Mouse (Mus musculus): ENCODE data around the gene Tubb4a. TPM values are rescaled to one million over a fixed set of nuclear protein-coding genes. Genes with fewer than 3 reads are reported as not detected.
A peak's percentile ranks its signal among the peaks of the same experiment; 100 is the strongest.

The Tubb4a gene
- total RNA-seq, 1 experiment from 2014 or later = 0.70 TPM

DNA sequence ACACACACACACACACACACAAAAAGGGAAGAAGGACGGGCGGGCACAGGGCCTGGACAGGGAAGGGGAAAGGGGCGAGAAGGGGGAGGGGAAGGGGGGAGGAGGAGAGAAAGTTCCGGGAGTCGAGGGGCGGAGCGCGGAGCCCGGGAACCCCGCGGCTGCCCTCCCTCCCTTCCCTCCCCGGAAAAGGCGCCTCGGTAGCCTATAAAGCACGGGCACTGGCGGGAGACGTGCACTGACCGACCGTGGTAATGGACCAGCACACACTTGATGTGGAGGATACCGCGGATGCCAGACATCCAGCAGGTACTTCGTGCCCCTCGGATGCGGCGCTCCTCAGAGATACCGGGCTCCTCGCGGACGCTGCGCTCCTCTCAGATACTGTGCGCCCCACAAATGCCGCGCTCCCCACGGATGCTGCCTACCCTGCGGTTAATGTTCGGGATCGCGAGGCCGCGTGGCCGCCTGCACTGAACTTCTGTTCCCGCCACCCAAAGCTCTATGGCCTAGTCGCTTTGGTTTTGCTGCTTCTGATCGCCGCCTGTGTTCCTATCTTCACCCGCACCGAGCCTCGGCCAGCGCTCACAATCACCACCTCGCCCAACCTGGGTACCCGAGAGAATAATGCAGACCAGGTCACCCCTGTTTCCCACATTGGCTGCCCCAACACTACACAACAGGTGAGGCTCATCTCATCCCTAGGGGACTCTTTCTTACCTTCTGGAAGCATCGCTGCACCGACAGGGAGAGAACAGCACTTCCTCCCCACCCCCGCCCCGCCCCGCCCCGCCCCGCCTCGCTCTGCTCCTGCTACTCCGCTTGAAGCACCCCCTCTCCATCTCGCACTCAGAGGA, 17.8 kb upstream of the Tubb4a start, which contains the start of gene Tnfsf9:
Gene Tnfsf9, plus strand, starts transcription at position 145 of the 854 bp plus-strand sequence.
- ATAC-seq (ENCODE audit: extremely low read depth, insufficient number of reproducible peaks, low FRiP score, poor library complexity, severe bottlenecking) = peak; percentile 27

DNA sequence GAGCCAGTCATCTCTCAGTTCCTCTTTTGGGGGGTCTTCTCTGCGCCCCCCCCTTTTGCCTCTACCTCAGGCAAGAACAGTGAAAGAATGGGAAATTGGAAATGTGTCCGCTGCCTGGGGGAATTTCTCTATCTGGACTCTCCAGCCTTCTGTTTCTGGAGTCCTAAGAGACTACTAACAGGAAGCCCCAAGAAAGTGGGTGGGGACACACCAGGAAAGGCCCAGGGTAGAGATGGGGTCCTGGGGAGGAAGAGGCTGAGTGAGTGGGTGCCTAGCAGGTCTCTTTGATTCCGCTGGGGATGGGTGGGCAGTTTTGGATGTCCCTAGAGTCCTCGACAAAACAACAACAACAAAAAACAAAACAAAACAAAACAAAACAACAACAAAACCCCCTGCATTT, 16.9 kb upstream of the Tubb4a start:
- ATAC-seq (ENCODE audit: extremely low read depth, insufficient number of reproducible peaks, low FRiP score, poor library complexity, severe bottlenecking) = no peak

GRCm38 (mm10) chr17:57102276-57102675, 14.7 kb upstream of the Tubb4a start:
- no peak for ATAC-seq (ENCODE audit: extremely low read depth, insufficient number of reproducible peaks, low FRiP score, poor library complexity, severe bottlenecking)

DNA sequence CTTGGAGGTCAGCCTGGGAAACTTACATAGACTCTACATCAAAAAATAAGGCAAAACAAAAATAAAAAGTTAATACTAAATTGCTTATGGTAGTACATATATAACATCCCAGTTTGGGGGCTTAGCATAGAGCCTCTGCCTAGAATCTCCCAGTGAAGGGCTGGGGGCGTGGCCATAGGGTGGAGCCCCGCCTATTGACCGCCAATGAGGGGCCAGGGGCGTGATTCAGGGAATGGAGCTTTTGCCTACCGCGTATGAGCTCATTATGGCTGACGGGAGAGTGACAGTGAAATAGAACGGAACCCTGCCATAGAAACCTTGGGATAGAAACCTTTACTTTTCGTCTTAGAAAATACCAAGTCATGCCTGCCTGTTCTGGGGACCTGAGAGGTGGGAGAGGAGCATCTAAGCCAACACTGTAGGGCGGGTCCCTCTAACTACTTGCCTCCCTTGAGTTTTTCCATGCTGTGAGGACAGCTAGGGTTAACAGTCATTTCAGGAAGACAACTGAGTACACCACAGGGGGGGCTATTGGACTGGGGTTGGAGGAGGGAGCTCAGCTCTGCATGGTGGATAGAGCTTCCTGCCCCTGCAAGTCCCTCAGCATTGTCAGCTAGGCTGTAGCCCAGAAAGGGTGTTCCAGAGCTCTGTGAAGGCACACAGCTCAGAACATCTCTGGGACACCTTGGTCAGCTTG, 12.2 kb upstream of the Tubb4a start:
- no peak for ATAC-seq (ENCODE audit: extremely low read depth, insufficient number of reproducible peaks, low FRiP score, poor library complexity, severe bottlenecking)

DNA sequence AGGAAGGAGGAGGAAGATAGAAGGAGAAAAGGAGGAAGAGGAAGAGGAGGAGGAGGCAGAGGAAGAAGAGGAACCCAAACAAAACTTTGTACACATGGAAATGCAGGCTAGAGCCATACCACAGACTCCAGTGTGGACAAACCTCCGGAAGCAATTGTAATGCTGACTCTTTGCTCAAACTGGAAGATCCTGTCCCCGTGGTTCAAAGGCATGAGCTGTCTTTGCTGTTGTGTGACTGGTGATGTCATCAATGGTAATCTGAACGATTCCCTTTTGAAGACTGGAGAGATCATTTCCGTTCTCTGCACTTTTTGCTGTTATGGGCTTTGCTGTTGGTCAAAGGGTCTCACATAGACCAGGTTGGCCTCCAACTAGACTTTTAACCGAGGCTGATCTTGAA, 10.7 kb upstream of the Tubb4a start:
- ATAC-seq (ENCODE audit: extremely low read depth, insufficient number of reproducible peaks, low FRiP score, poor library complexity, severe bottlenecking) = no peak

- ATAC-seq (ENCODE audit: extremely low read depth, insufficient number of reproducible peaks, low FRiP score, poor library complexity, severe bottlenecking) = peak; percentile 69
These were observed 9.0 kb upstream of the Tubb4a start for GRCm38 (mm10) chr17:57096623-57096920.

GRCm38 (mm10) chr17:57095855-57096622, 8.5 kb upstream of the Tubb4a start:
- ATAC-seq (ENCODE audit: extremely low read depth, insufficient number of reproducible peaks, low FRiP score, poor library complexity, severe bottlenecking) = peak; percentile 60

DNA sequence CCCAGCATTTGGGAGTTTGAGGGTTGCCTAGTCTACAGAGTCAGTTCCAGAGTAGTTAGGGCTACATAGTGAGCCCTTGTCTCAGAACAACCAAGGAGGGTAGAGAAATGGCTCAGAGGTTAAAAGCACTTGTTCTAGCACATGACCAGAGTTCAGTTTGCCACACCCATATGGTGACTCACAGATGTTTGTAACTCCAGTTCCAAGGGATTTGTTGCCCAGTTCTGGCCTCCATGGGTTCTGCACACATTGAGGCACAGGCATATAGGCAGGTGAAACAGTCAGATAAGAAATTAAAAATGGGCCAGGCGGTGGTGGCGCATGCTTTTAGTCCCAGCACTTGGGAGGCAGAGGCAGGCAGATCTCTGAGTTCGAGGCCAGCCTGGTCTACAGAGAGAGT, 6.6 kb upstream of the Tubb4a start:
- ATAC-seq (ENCODE audit: extremely low read depth, insufficient number of reproducible peaks, low FRiP score, poor library complexity, severe bottlenecking) = no peak

GRCm38 (mm10) chr17:57085970-57086757, 1.4 kb downstream of the Tubb4a start:
- no peak for ATAC-seq (ENCODE audit: extremely low read depth, insufficient number of reproducible peaks, low FRiP score, poor library complexity, severe bottlenecking)

- ATAC-seq (ENCODE audit: extremely low read depth, insufficient number of reproducible peaks, low FRiP score, poor library complexity, severe bottlenecking) = no peak
These were observed 5.1 kb downstream of the Tubb4a start for GRCm38 (mm10) chr17:57082481-57082880.

DNA sequence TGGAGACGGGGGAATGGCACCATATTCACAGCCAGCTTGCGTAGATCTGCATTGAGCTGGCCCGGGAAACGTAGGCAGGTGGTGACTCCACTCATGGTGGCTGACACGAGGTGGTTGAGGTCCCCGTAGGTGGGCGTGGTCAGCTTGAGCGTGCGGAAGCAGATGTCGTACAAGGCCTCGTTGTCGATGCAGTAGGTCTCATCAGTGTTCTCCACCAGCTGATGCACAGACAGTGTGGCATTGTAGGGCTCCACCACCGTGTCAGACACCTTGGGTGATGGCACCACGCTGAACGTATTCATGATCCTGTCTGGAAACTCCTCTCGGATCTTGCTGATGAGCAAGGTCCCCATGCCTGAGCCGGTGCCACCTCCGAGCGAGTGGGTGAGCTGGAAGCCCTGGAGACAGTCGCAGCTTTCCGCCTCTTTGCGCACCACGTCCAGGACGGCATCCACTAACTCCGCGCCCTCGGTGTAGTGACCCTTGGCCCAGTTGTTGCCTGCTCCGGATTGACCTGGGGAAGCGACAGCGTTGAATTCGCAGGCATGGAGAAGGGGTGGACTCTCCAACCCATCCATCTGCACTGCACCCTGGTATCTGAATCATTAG, 6.2 kb downstream of the Tubb4a start:
- no peak for ATAC-seq (ENCODE audit: extremely low read depth, insufficient number of reproducible peaks, low FRiP score, poor library complexity, severe bottlenecking)

- ATAC-seq (ENCODE audit: extremely low read depth, insufficient number of reproducible peaks, low FRiP score, poor library complexity, severe bottlenecking) = no peak
These were observed 7.7 kb downstream of the Tubb4a start for GRCm38 (mm10) chr17:57079919-57080318.

GRCm38 (mm10) chr17:57078336-57078735, 9.2 kb downstream of the Tubb4a start, which contains the start of gene Dennd1c:
TSS of gene Dennd1c (minus strand) at chr17:57078514.
- ATAC-seq (ENCODE audit: extremely low read depth, insufficient number of reproducible peaks, low FRiP score, poor library complexity, severe bottlenecking) = peak; percentile 91

- ATAC-seq (ENCODE audit: extremely low read depth, insufficient number of reproducible peaks, low FRiP score, poor library complexity, severe bottlenecking) = no peak
These were observed 10.7 kb downstream of the Tubb4a start for GRCm38 (mm10) chr17:57076916-57077315.

- ATAC-seq (ENCODE audit: extremely low read depth, insufficient number of reproducible peaks, low FRiP score, poor library complexity, severe bottlenecking) = no peak
These were observed 16.9 kb downstream of the Tubb4a start for GRCm38 (mm10) chr17:57070699-57071098.

DNA sequence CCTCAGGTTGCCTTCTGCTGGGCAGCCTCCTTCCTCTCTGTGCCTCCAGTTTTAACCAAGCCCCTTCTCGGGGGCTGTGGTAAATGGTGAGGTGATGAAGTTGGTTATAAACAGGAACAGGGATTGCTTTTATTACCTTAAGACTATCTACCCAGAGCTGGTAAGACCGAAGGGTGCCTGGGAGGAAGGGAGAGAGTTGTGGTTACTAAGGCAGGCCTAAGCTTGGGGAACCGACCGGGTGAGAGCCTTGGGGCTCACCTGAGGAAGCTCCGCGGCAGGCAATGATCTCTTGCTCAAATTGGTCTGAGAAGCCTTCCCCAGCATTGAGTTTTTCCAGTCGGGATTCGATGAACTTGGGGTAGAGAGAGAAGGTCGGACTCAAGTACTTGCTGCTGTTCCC, 17.3 kb downstream of the Tubb4a start:
- no peak for ATAC-seq (ENCODE audit: extremely low read depth, insufficient number of reproducible peaks, low FRiP score, poor library complexity, severe bottlenecking)

- ATAC-seq (ENCODE audit: extremely low read depth, insufficient number of reproducible peaks, low FRiP score, poor library complexity, severe bottlenecking) = no peak
These were observed 20.7 kb downstream of the Tubb4a start for GRCm38 (mm10) chr17:57066908-57067307.

- no peak for ATAC-seq (ENCODE audit: extremely low read depth, insufficient number of reproducible peaks, low FRiP score, poor library complexity, severe bottlenecking)
These were observed 24.6 kb downstream of the Tubb4a start for GRCm38 (mm10) chr17:57063031-57063430.

All from neutrophil, adult 5-6 weeks (primary cell).